Mouse (Mus musculus) MEL (cell line): ENCODE measurements around the gene Pik3r1. TPM values are rescaled to one million over a fixed set of nuclear protein-coding genes. Genes with fewer than 3 reads are reported as not detected.

ENCODE experiments used
- DNase-seq: peaks from one replicate; pipeline ENCODE4 v3.0.0; 2011; ENCODE audit warnings: low read depth, low spot score
- H3K27ac ChIP-seq: 2 replicates; pipeline ENCODE4 v1.5.1; 2012; ENCODE audit warnings: low read depth, mild to moderate bottlenecking, control low read depth, low read length, moderate library complexity; ENCODE audit not compliant: control insufficient read depth
- H3K27me3 ChIP-seq, 2 experiments: fragments of 150-350 bp in 1 of 2; sonication (generic) in 1 of 2; 2 replicates each; pipeline ENCODE4 v1.6.1; 2012; ENCODE audit warnings: low read length in 2 of 2, mild to moderate bottlenecking in 2 of 2, improper control_type of control experiment in 1 of 2, moderate library complexity in 1 of 2; ENCODE audit not compliant: insufficient read depth in 2 of 2, control insufficient read depth in 1 of 2
- H3K36me3 ChIP-seq, 2 experiments: 2 replicates each; pipeline ENCODE4 v1.6.1; 2012 to 2014; ENCODE audit warnings: low read length in 2 of 2, improper control_type of control experiment in 1 of 2, inconsistent platforms in 1 of 2, mild to moderate bottlenecking in 1 of 2; ENCODE audit not compliant: insufficient read depth in 2 of 2, control insufficient read depth in 1 of 2
- H3K4me1 ChIP-seq, 2 experiments: fragments of 150-350 bp in 1 of 2; sonication (generic) in 1 of 2; 2 replicates each; pipeline ENCODE4 v1.6.1; 2012; ENCODE audit warnings: low read length in 2 of 2, improper control_type of control experiment in 1 of 2, mild to moderate bottlenecking in 1 of 2; ENCODE audit not compliant: insufficient read depth in 2 of 2, control insufficient read depth in 1 of 2
- H3K4me3 ChIP-seq, 2 experiments: fragments of 150-350 bp in 1 of 2; sonication (generic) in 1 of 2; 2 replicates each; pipeline ENCODE4 v1.5.1; 2012; ENCODE audit warnings: low read depth in 2 of 2, low read length in 2 of 2, mild to moderate bottlenecking in 2 of 2, moderate library complexity in 2 of 2, control low read depth in 1 of 2, improper control_type of control experiment in 1 of 2; ENCODE audit not compliant: control insufficient read depth in 1 of 2, insufficient read depth in 1 of 2
- H3K79me2 ChIP-seq: 2 replicates; pipeline ENCODE4 v1.6.1; 2012; ENCODE audit warnings: mild to moderate bottlenecking, low read length, moderate library complexity; ENCODE audit not compliant: control insufficient read depth, poor library complexity, insufficient read depth
- H3K9ac ChIP-seq: 2 replicates; pipeline ENCODE4 v1.6.1; 2012; ENCODE audit warnings: low read depth, mild to moderate bottlenecking, control low read depth, low read length, moderate library complexity; ENCODE audit not compliant: control insufficient read depth, poor library complexity, severe bottlenecking
- H3K9me3 ChIP-seq: fragments of 150-350 bp; sonication (generic); replicated peaks from 2 replicates; pipeline ENCODE4 v1.6.1; 2012; ENCODE audit warnings: mild to moderate bottlenecking, low read length, improper control_type of control experiment, moderate library complexity; ENCODE audit not compliant: insufficient read depth
- CTCF ChIP-seq, 3 experiments: IDR thresholded peaks in 2 of 3; conservative IDR thresholded peaks in 1 of 3; 2 replicates each; pipeline ENCODE4 v1.5.1; 2011 to 2012; ENCODE audit warnings: low read length in 3 of 3, low read depth in 2 of 3, mild to moderate bottlenecking in 2 of 3, improper control_type of control experiment in 1 of 3, inconsistent platforms in 1 of 3, mixed read lengths in 1 of 3, moderate library complexity in 1 of 3; ENCODE audit not compliant: control insufficient read depth in 1 of 3, insufficient read depth in 1 of 3, poor library complexity in 1 of 3, severe bottlenecking in 1 of 3
- ELF1 ChIP-seq: IDR thresholded peaks from 2 replicates; pipeline ENCODE4 v1.6.1; 2014; ENCODE audit warnings: low read depth, mild to moderate bottlenecking, inconsistent platforms, low read length, improper control_type of control experiment, moderate library complexity
- EP300 ChIP-seq, 2 experiments: IDR thresholded peaks; 2 replicates each; pipeline ENCODE4 v1.6.1; 2011; ENCODE audit warnings: improper control_type of control experiment in 2 of 2, low read length in 2 of 2, low read depth in 1 of 2, mild to moderate bottlenecking in 1 of 2
- ETS1 ChIP-seq: IDR thresholded peaks from 2 replicates; pipeline ENCODE4 v1.6.1; 2012; ENCODE audit warnings: low read depth, mild to moderate bottlenecking, inconsistent platforms, low read length, improper control_type of control experiment, moderate library complexity
- HCFC1 ChIP-seq: IDR thresholded peaks from 2 replicates; pipeline ENCODE4 v1.6.1; 2012; ENCODE audit warnings: low read depth, mild to moderate bottlenecking, inconsistent platforms, low read length, improper control_type of control experiment, moderate library complexity
- KAT2A ChIP-seq: conservative IDR thresholded peaks from 2 replicates; pipeline ENCODE4 v1.6.1; 2012; ENCODE audit warnings: low read depth, low read length, improper control_type of control experiment, inconsistent platforms
- MAFK ChIP-seq: IDR thresholded peaks from 2 replicates; pipeline ENCODE4 v1.6.1; 2011; ENCODE audit warnings: low read depth, mild to moderate bottlenecking, low read length, improper control_type of control experiment, borderline replicate concordance
- MAZ ChIP-seq: IDR thresholded peaks from 2 replicates; pipeline ENCODE4 v1.6.1; 2012; ENCODE audit warnings: low read depth, mild to moderate bottlenecking, inconsistent platforms, low read length, improper control_type of control experiment
- MXI1 ChIP-seq: IDR thresholded peaks from 2 replicates; pipeline ENCODE4 v1.6.1; 2011; ENCODE audit warnings: mild to moderate bottlenecking, low read depth, low read length, improper control_type of control experiment
- MYC ChIP-seq: IDR thresholded peaks from 2 replicates; pipeline ENCODE4 v1.6.1; 2011; ENCODE audit warnings: low read depth, mild to moderate bottlenecking, low read length, improper control_type of control experiment, moderate library complexity
- NELFE ChIP-seq: IDR thresholded peaks from 2 replicates; pipeline ENCODE4 v1.6.1; 2011; ENCODE audit warnings: low read depth, low read length, improper control_type of control experiment
- POLR2A ChIP-seq, 2 experiments: IDR thresholded peaks; 2 replicates each; pipeline ENCODE4 v1.6.1; 2011 to 2012; ENCODE audit warnings: low read length in 2 of 2, mild to moderate bottlenecking in 2 of 2, control low read depth in 1 of 2, improper control_type of control experiment in 1 of 2, low read depth in 1 of 2, moderate library complexity in 1 of 2; ENCODE audit not compliant: control insufficient read depth in 1 of 2, insufficient read depth in 1 of 2, poor library complexity in 1 of 2
- POLR2AphosphoS2 ChIP-seq: IDR thresholded peaks from 2 replicates; pipeline ENCODE4 v1.6.1; 2011; ENCODE audit warnings: low read length, improper control_type of control experiment
- POLR2AphosphoS5 ChIP-seq: IDR thresholded peaks from 2 replicates; pipeline ENCODE4 v1.6.1; 2012; ENCODE audit warnings: low read depth, borderline replicate concordance, mild to moderate bottlenecking, inconsistent platforms, low read length, moderate library complexity, mixed read lengths
- RAD21 ChIP-seq: IDR thresholded peaks from 2 replicates; pipeline ENCODE4 v1.6.1; 2011; ENCODE audit warnings: mild to moderate bottlenecking, low read depth, low read length, improper control_type of control experiment
- RCOR1 ChIP-seq: IDR thresholded peaks from 2 replicates; pipeline ENCODE4 v1.6.1; 2012; ENCODE audit warnings: low read depth, mild to moderate bottlenecking, inconsistent platforms, low read length, improper control_type of control experiment
- SIN3A ChIP-seq: IDR thresholded peaks from 2 replicates; pipeline ENCODE4 v1.6.1; 2012; ENCODE audit warnings: low read length, improper control_type of control experiment, inconsistent platforms
- ZKSCAN1 ChIP-seq: IDR thresholded peaks from 2 replicates; pipeline ENCODE4 v1.6.1; 2012; ENCODE audit warnings: low read depth, mild to moderate bottlenecking, inconsistent platforms, low read length, improper control_type of control experiment, moderate library complexity
- ZMIZ1 ChIP-seq: IDR thresholded peaks from 2 replicates; pipeline ENCODE4 v1.6.1; 2012; ENCODE audit warnings: low read depth, mild to moderate bottlenecking, inconsistent platforms, low read length, improper control_type of control experiment, moderate library complexity
- polyA plus RNA-seq, 2 experiments: library from polyadenylated mRNA; stranded (reverse) in 1 of 2; unstranded in 1 of 2; fragments of >175 nt in 1 of 2; fragments of >200 nt in 1 of 2; gene quantifications; 2 replicates each; pipeline versions ENCODE4 v1.2.1 to v1.2.4; 2012; ENCODE audit warnings: low replicate concordance in 2 of 2, low read depth in 1 of 2; ENCODE audit not compliant: insufficient read length in 2 of 2, insufficient read depth in 1 of 2, missing spikeins in 1 of 2
- total RNA-seq: library from RNA; depleted of rRNA; stranded (reverse); fragments of 300-350 nt; gene quantifications from 2 replicates; pipeline ENCODE4 v1.2.3, GENCODE M21; 2012

The Pik3r1 gene
- total and polyA plus RNA-seq, 3 experiments = 23.8 to 116 (median 41.4) TPM

- no peaks in the 10 kb centered on the region for H3K4me1 ChIP-seq
- H3K9me3 ChIP-seq = no peaks in the 10 kb centered on the region
- H3K4me3 ChIP-seq = no peak overlapping the region
- H3K27ac ChIP-seq = no peak overlapping the region
- no peaks in the 10 kb centered on the region for H3K79me2 ChIP-seq
- no peaks in the 10 kb centered on the region; a peak in 1 of 4 replicates for H3K27me3 ChIP-seq
- DNase-seq = no peak
- TF ChIP-seq RCOR1 (no peak), CTCF (IDR thresholded peaks at IDR 0.05 in 2 of 3, conservative IDR thresholded peaks at IDR 0.05 in 1 of 3; ENCODE audit: control insufficient read depth in 1 of 3, insufficient read depth in 1 of 3, low read depth in 2 of 3, low read length in 3 of 3, poor library complexity in 1 of 3, severe bottlenecking in 1 of 3) (no peak)
- H3K36me3 ChIP-seq = no peaks in the 10 kb centered on the region
- no peak overlapping the region for H3K9ac ChIP-seq
Observed at GRCm38 (mm10) chr13:101809796-101810195, 41.8 kb upstream of the Pik3r1 start.

GRCm38 (mm10) chr13:101805559-101806091, 37.6 kb upstream of the Pik3r1 start:
- no peaks in the 10 kb centered on the region for H3K79me2 ChIP-seq
- H3K27ac ChIP-seq = no peak overlapping the region
- H3K4me3 ChIP-seq = no peak overlapping the region
- DNase-seq = no peak
- H3K9ac ChIP-seq = no peak overlapping the region
- H3K4me1 ChIP-seq = no peaks in the 10 kb centered on the region
- no peaks in the 10 kb centered on the region for H3K9me3 ChIP-seq
- H3K27me3 ChIP-seq = no peaks in the 10 kb centered on the region; a peak in 2 of 4 replicates
- no peak for TF ChIP-seq ETS1
- no peaks in the 10 kb centered on the region for H3K36me3 ChIP-seq

- H3K4me1 ChIP-seq = no peaks in the 10 kb centered on the region
- no peak overlapping the region for H3K9ac ChIP-seq
- no peak overlapping the region for H3K4me3 ChIP-seq
- DNase-seq = no peak
- TF ChIP-seq ZKSCAN1 (no peak), POLR2AphosphoS2 (no peak), ELF1 (no peak), MYC (no peak), KAT2A (no peak), EP300 (IDR thresholded peaks at IDR 0.05; ENCODE audit: low read depth in 1 of 2, low read length in 2 of 2) (no peak), MAZ (no peak), POLR2A (IDR thresholded peaks at IDR 0.05; ENCODE audit: control insufficient read depth in 1 of 2, insufficient read depth in 1 of 2, low read depth in 1 of 2, low read length in 2 of 2, poor library complexity in 1 of 2) (no peak), ZMIZ1 (no peak), MAFK (no peak), HCFC1 (no peak), MXI1 (no peak), RAD21 (no peak), SIN3A (no peak), NELFE (no peak), POLR2AphosphoS5 (no peak)
- no peaks in the 10 kb centered on the region; a peak in 1 of 4 replicates for H3K36me3 ChIP-seq
- H3K79me2 ChIP-seq = no peaks in the 10 kb centered on the region
- H3K27ac ChIP-seq = no peak overlapping the region
- no peaks in the 10 kb centered on the region for H3K9me3 ChIP-seq
- no peaks in the 10 kb centered on the region; a peak in 1 of 4 replicates for H3K27me3 ChIP-seq
Observed at GRCm38 (mm10) chr13:101801372-101802186, 33.6 kb upstream of the Pik3r1 start.
